In the genomic region with DNA sequence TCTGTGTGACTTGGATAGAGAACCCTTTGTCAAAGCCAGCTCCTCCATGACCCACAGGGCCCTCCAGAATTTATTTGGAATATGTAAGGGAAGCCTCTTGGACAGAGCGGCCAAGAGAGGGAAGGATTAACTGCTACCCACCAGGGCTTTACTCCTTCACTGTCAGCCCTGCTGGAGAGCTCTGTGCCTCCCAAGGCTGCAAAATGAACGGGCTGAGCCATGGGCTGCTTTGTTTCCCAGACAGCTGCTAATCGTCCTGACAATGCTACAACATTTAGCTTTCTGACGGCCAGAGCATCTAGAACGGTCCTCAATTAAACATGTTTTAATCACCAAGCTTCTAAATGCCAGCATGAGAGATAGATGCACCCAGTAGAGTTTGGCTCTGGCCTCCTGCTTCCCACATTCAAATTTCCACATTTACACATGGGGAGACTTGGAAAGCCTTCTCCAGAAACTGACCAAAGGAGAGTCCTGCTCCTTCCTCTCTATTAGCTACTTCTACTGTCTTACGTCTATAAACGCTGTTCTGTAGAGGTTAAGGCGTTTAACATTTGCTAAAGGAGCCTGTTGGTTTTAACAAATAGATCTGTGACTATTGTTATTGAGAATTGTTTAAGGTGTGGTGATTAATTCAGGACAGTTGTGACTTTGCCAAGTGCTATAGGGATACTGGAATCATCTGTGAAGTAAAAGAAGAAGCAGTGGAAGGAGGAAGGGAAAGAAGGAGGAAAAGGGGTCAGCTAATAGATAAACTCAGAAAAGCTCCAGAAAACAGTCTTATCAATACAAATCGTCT, we compare ENCODE assay signal across 21 mouse cellular contexts.
A peak's percentile ranks its signal among the peaks of the same experiment; 100 is the strongest.
DNase-seq lines count a peak whose midpoint lies in the region; ATAC-seq and TF ChIP-seq lines count a peak whose summit lies in the region.
"Had no signal": no experiment of that assay in that cellular context is flagged by ENCODE, and none has a peak within 500 bp of the region (broad histone marks: within the 10 kb centered on the region; RNA-seq: fewer than 3 reads in every experiment).

No protein-coding gene starts in this region.

- no peak for TF ChIP-seq POLR2A in cortical plate, adult 2 months (IDR thresholded peaks at IDR 0.05; ENCODE audit: extremely low read depth, insufficient read depth, low read length)

- H3K9ac ChIP-seq in forebrain, embryonic 13.5 days: no peak overlapping the region
- no peak overlapping the region for H3K9ac ChIP-seq in forebrain, embryonic 11.5 days (ENCODE audit: low read length)
- 0 out of 2 replicates have a peak overlapping the region, but pooled peaks have one; percentile 16 for H3K9ac ChIP-seq in hindbrain, embryonic 14.5 days
- H3K9ac ChIP-seq in hindbrain, embryonic 12.5 days: no peak overlapping the region
- H3K9ac ChIP-seq: embryonic facial prominence, embryonic 12.5 days; limb, embryonic 12.5 days; liver, embryonic 12.5 days; neural tube, embryonic 15.5 days had no signal

- H3K36me3 ChIP-seq in forebrain, embryonic 13.5 days (ENCODE audit: poor library complexity, severe bottlenecking): no peaks in the 10 kb centered on the region
- no peaks in the 10 kb centered on the region for H3K36me3 ChIP-seq in forebrain, embryonic 11.5 days (ENCODE audit: control insufficient read depth, insufficient read depth, low read length)
- H3K36me3 ChIP-seq in hindbrain, embryonic 14.5 days (replicated peaks; ENCODE audit: control insufficient read depth, insufficient read depth): no peaks in the 10 kb centered on the region
- no peaks in the 10 kb centered on the region for H3K36me3 ChIP-seq in hindbrain, embryonic 12.5 days
- H3K36me3 ChIP-seq: embryonic facial prominence, embryonic 12.5 days; heart, embryonic 10.5 days; liver, embryonic 12.5 days; neural tube, embryonic 15.5 days had no signal

- H3K4me1 ChIP-seq in forebrain, embryonic 13.5 days: peaks cover 64% of the 10 kb centered on the region
- no peaks in the 10 kb centered on the region; the same call in 1 of the 2 replicates for H3K4me1 ChIP-seq in forebrain, embryonic 11.5 days (replicated peaks; ENCODE audit: control insufficient read depth, insufficient read depth, low read length)
- H3K4me1 ChIP-seq in hindbrain, embryonic 14.5 days (replicated peaks; ENCODE audit: control insufficient read depth, insufficient read depth, low read length): peaks cover 20% of the 10 kb centered on the region; the same call in 1 of the 2 replicates
- peaks cover 24% of the 10 kb centered on the region; the same call in 1 of the 2 replicates for H3K4me1 ChIP-seq in hindbrain, embryonic 12.5 days
- peaks cover 11% of the 10 kb centered on the region; the same call in 1 of the 2 replicates for H3K4me1 ChIP-seq in cortical plate, adult 2 months (ENCODE audit: control insufficient read depth, insufficient read depth, low read length)

- TF ChIP-seq CTCF in cortical plate, adult 2 months (IDR thresholded peaks at IDR 0.05; ENCODE audit: extremely low read depth, insufficient read depth, low read length): no peak

- no peaks in the 10 kb centered on the region for H3K9me3 ChIP-seq in forebrain, embryonic 13.5 days (replicated peaks)
- no peaks in the 10 kb centered on the region for H3K9me3 ChIP-seq in forebrain, embryonic 11.5 days (ENCODE audit: control insufficient read depth, low read length)
- H3K9me3 ChIP-seq in hindbrain, embryonic 14.5 days (ENCODE audit: control insufficient read depth, low read length): no peaks in the 10 kb centered on the region
- no peaks in the 10 kb centered on the region for H3K9me3 ChIP-seq in hindbrain, embryonic 12.5 days (replicated peaks)
- H3K9me3 ChIP-seq: embryonic facial prominence, embryonic 12.5 days; heart, embryonic 10.5 days; limb, embryonic 12.5 days; liver, embryonic 12.5 days; neural tube, embryonic 15.5 days had no signal

- no peak overlapping the region for H3K4me3 ChIP-seq in forebrain, embryonic 13.5 days
- H3K4me3 ChIP-seq in forebrain, embryonic 11.5 days (ENCODE audit: low read depth, low read length): no peak overlapping the region
- H3K4me3 ChIP-seq in hindbrain, embryonic 14.5 days (replicated peaks; ENCODE audit: low read length): no peak overlapping the region
- no peak overlapping the region for H3K4me3 ChIP-seq in hindbrain, embryonic 12.5 days
- H3K4me3 ChIP-seq in cortical plate, adult 2 months (ENCODE audit: insufficient read depth, low read length): no peak overlapping the region
- H3K4me3 ChIP-seq: embryonic facial prominence, embryonic 12.5 days; erythroblast, embryonic 14.5 days; heart, embryonic 10.5 days; limb, embryonic 12.5 days; liver, embryonic 12.5 days; neural tube, embryonic 15.5 days had no signal

- WGBS in forebrain, embryonic 13.5 days: 31% methylated on average over 9 of the region's 9 CpGs
- 35% methylated on average over 9 of the region's 9 CpGs for WGBS in forebrain, embryonic 11.5 days
- WGBS in hindbrain, embryonic 14.5 days: 31% methylated on average over 9 of the region's 9 CpGs
- WGBS in hindbrain, embryonic 12.5 days: 37% methylated on average over 9 of the region's 9 CpGs

- no peak for DNase-seq in forebrain, embryonic 11.5 days (ENCODE audit: low spot score)
- no peak for DNase-seq in hindbrain, embryonic 14.5 days (ENCODE audit: low spot score)
- peak; percentile 56 for DNase-seq in ES-CJ7 (ENCODE audit: low read depth, low spot score)
- DNase-seq: adrenal gland, adult 8-10 months; cerebellum, adult 18-20 months; gastrocnemius, postnatal 36 days; kidney, postnatal 25 days; thymus, adult 2 months; thymus, postnatal 4 days had no signal

- H3K27me3 ChIP-seq in forebrain, embryonic 13.5 days: no peaks in the 10 kb centered on the region
- H3K27me3 ChIP-seq in forebrain, embryonic 11.5 days (ENCODE audit: control insufficient read depth, insufficient read depth, low read length): no peaks in the 10 kb centered on the region
- H3K27me3 ChIP-seq in hindbrain, embryonic 14.5 days (ENCODE audit: control insufficient read depth, insufficient read depth, low read length): no peaks in the 10 kb centered on the region
- H3K27me3 ChIP-seq in hindbrain, embryonic 12.5 days: no peaks in the 10 kb centered on the region
- H3K27me3 ChIP-seq: embryonic facial prominence, embryonic 12.5 days; limb, embryonic 12.5 days; liver, embryonic 12.5 days; neural tube, embryonic 15.5 days had no signal

- ATAC-seq in forebrain, embryonic 13.5 days: no peak
- no peak for ATAC-seq in forebrain, embryonic 11.5 days (replicated peaks; ENCODE audit: low FRiP score)
- no peak for ATAC-seq in hindbrain, embryonic 14.5 days (ENCODE audit: low FRiP score)
- ATAC-seq in hindbrain, embryonic 12.5 days (ENCODE audit: low FRiP score): no peak
- ATAC-seq in activated CD4-positive, CD25-positive, alpha-beta regulatory T cell, adult 4 months: no peak
- ATAC-seq: CD4-positive, CD25-positive, alpha-beta regulatory T cell, adult 4 months; intestine, postnatal 0 days; liver, embryonic 12.5 days had no signal

- H3K4me2 ChIP-seq in forebrain, embryonic 13.5 days: no peak overlapping the region
- no peak overlapping the region for H3K4me2 ChIP-seq in forebrain, embryonic 11.5 days (ENCODE audit: low read depth, low read length, severe bottlenecking)
- no peak overlapping the region for H3K4me2 ChIP-seq in hindbrain, embryonic 14.5 days (replicated peaks)
- H3K4me2 ChIP-seq in hindbrain, embryonic 12.5 days (replicated peaks): no peak overlapping the region
- H3K4me2 ChIP-seq: embryonic facial prominence, embryonic 12.5 days; limb, embryonic 12.5 days; liver, embryonic 12.5 days; neural tube, embryonic 15.5 days had no signal

- peak overlapping the region; percentile 20 for H3K27ac ChIP-seq in forebrain, embryonic 13.5 days
- no peak overlapping the region for H3K27ac ChIP-seq in forebrain, embryonic 11.5 days (ENCODE audit: low read depth, low read length)
- peak overlapping the region; percentile 43; the same call in 1 of the 2 replicates for H3K27ac ChIP-seq in hindbrain, embryonic 14.5 days
- no peak overlapping the region for H3K27ac ChIP-seq in hindbrain, embryonic 12.5 days
- H3K27ac ChIP-seq in cortical plate, adult 2 months (ENCODE audit: insufficient read depth, low read length): peak overlapping the region; percentile 48; the same call in 1 of the 2 replicates
- H3K27ac ChIP-seq: embryonic facial prominence, embryonic 12.5 days; limb, embryonic 12.5 days; liver, embryonic 12.5 days; neural tube, embryonic 15.5 days had no signal

Comparison
In these comparisons a context has a peak if more than half of its experiments do, and no peak if none do; other contexts are left out.
1. H3K27ac ChIP-seq: peak in forebrain, embryonic 13.5 days (single experiment), hindbrain, embryonic 14.5 days (single experiment) and cortical plate, adult 2 months (single experiment); none in forebrain, embryonic 11.5 days (single experiment) and hindbrain, embryonic 12.5 days (single experiment).